Mouse (Mus musculus) heart, adult 2 months (tissue): ENCODE measurements at regions not wholly inside any gene's neighbourhood (a gene's known extent, or its start where the extent isn't known, plus 50 kb on each side); places are given as distances from the start of the nearest gene placed in this dataset.

Source experiments
- DNase-seq, 2 experiments: peaks; one replicate each; pipeline ENCODE4 v3.0.0; 2021
- H3K27ac ChIP-seq: fragments of 200-600 bp; 2 replicates; pipeline ENCODE4 v1.8.1; 2022
- H3K27me3 ChIP-seq: fragments of 200-500 bp; 2 replicates; pipeline ENCODE4 v1.6.1; 2012; ENCODE audit warnings: mild to moderate bottlenecking, low read length, inconsistent platforms, mixed read lengths; ENCODE audit not compliant: control insufficient read depth, insufficient read depth
- H3K36me3 ChIP-seq: fragments of 200-500 bp; 2 replicates; pipeline ENCODE4 v1.6.1; 2012; ENCODE audit warnings: low read length, inconsistent platforms; ENCODE audit not compliant: control insufficient read depth, insufficient read depth
- H3K4me1 ChIP-seq: fragments of 200-500 bp; 2 replicates; pipeline ENCODE4 v1.6.1; 2011; ENCODE audit warnings: low read length; ENCODE audit not compliant: control insufficient read depth, insufficient read depth
- H3K4me3 ChIP-seq: fragments of 200-600 bp; 2 replicates; pipeline ENCODE4 v1.8.1; 2022
- H3K79me2 ChIP-seq: fragments of 200-500 bp; replicated peaks from 2 replicates; pipeline ENCODE4 v1.6.1; 2012; ENCODE audit warnings: mild to moderate bottlenecking, inconsistent platforms, low read length, moderate library complexity, mixed read lengths; ENCODE audit not compliant: control insufficient read depth, insufficient read depth
- H3K9ac ChIP-seq: fragments of 200-500 bp; 2 replicates; pipeline ENCODE4 v1.6.1; 2012; ENCODE audit warnings: low read depth, mild to moderate bottlenecking, control low read depth, inconsistent platforms, low read length, mixed read lengths
- CTCF ChIP-seq: fragments of 200-600 bp; IDR thresholded peaks from 2 replicates; pipeline ENCODE4 v1.8.1; 2022; ENCODE audit warnings: antibody characterized with exemption, mild to moderate bottlenecking, moderate library complexity
- EP300 ChIP-seq: fragments of 200-500 bp; IDR thresholded peaks from 2 replicates; pipeline ENCODE4 v1.6.1; 2011; ENCODE audit warnings: low read depth, low read length, control low read depth; ENCODE audit not compliant: insufficient read depth
- POLR2A ChIP-seq: fragments of 200-500 bp; IDR thresholded peaks from 2 replicates; pipeline ENCODE4 v1.6.1; 2011; ENCODE audit warnings: mild to moderate bottlenecking, low read depth, low read length, control low read depth; ENCODE audit not compliant: insufficient read depth
- WGBS: fragments of 180-500 bp; shearing (Covaris S2); methylation state at CpG from one replicate; pipeline ENCODE4 v1.1.7; 2018; 5-methylcytosine and 5-hydroxymethylcytosine counted together
- intact Hi-C: fragments of 180-260 bp; cut with DNase I; formaldehyde crosslinking; loops from one replicate; pipeline ENCODE4 v1.15.1; 2025

- 46% methylated on average over 3 of the region's 3 CpGs for WGBS
- no peak overlapping the region for H3K9ac ChIP-seq
- TF ChIP-seq POLR2A (no peak), CTCF (no peak), EP300 (no peak)
Observed at GRCm38 (mm10) chr2:21956112-21956963, 271.0 kb upstream of the Myo3a start.

GRCm38 (mm10) chr2:21958365-21958764 lies 268.9 kb upstream of the Myo3a start:
- no peaks in the 10 kb centered on the region for H3K27me3 ChIP-seq
- no peak overlapping the region for H3K4me3 ChIP-seq
- no peaks in the 10 kb centered on the region for H3K79me2 ChIP-seq
- H3K27ac ChIP-seq, result no peak overlapping the region
- H3K36me3 ChIP-seq, result no peaks in the 10 kb centered on the region
- no peak for DNase-seq
- H3K4me1 ChIP-seq, result no peaks in the 10 kb centered on the region
- TF ChIP-seq EP300 (no peak), POLR2A (no peak), CTCF (peak; percentile 78)
- WGBS, result under 1% methylated on average over 3 of the region's 3 CpGs
- intact Hi-C loops, result loop anchor here (1.0 to 10.0 kb wide), 2 partner anchors 764 to 906 kb away; no protein-coding TSS in a partner anchor
- no peak overlapping the region; the same call in 1 of the 2 replicates for H3K9ac ChIP-seq

More at GRCm38 (mm10) chr2:21956112-21956963, 271.0 kb upstream of the Myo3a start:
- Histone ChIP-seq H3K4me1 (no peaks in the 10 kb centered on the region), H3K27me3 (no peaks in the 10 kb centered on the region), H3K4me3 (no peak overlapping the region), H3K36me3 (no peaks in the 10 kb centered on the region), H3K27ac (no peak overlapping the region), H3K79me2 (no peaks in the 10 kb centered on the region)
- DNase-seq, result no peak
- intact Hi-C loops, result loop anchor here (10.0 kb wide), 1 partner anchor 908 kb away; no protein-coding TSS in a partner anchor

GRCm38 (mm10) chr2:21958802-21959201 lies 268.5 kb upstream of the Myo3a start:
- H3K36me3 ChIP-seq, result no peaks in the 10 kb centered on the region
- 26% methylated on average over 3 of the region's 3 CpGs for WGBS
- TF ChIP-seq POLR2A, result no peak
- TF ChIP-seq EP300, result no peak
- TF ChIP-seq CTCF, result no peak
- H3K9ac ChIP-seq, result no peak overlapping the region; the same call in 1 of the 2 replicates
- no peak overlapping the region for H3K4me3 ChIP-seq
- no peaks in the 10 kb centered on the region for H3K4me1 ChIP-seq
- DNase-seq, result no peak
- intact Hi-C loops, result loop anchor here (1.0 to 10.0 kb wide), 2 partner anchors 763 to 906 kb away; no protein-coding TSS in a partner anchor
- no peaks in the 10 kb centered on the region for H3K27me3 ChIP-seq
- H3K27ac ChIP-seq, result no peak overlapping the region
- H3K79me2 ChIP-seq, result no peaks in the 10 kb centered on the region

GRCm38 (mm10) chr2:21963343-21964026 lies 263.8 kb upstream of the Myo3a start:
- TF ChIP-seq EP300 (no peak), POLR2A (no peak), CTCF (no peak)
- no peak for DNase-seq
- intact Hi-C loops, result no loop called here
- Histone ChIP-seq H3K4me1 (no peaks in the 10 kb centered on the region), H3K79me2 (no peaks in the 10 kb centered on the region), H3K36me3 (no peaks in the 10 kb centered on the region), H3K4me3 (no peak overlapping the region), H3K9ac (no peak overlapping the region), H3K27me3 (no peaks in the 10 kb centered on the region), H3K27ac (no peak overlapping the region)
- 5% methylated on average over 7 of the region's 7 CpGs for WGBS

GRCm38 (mm10) chr2:21964027-21964605 lies 263.2 kb upstream of the Myo3a start:
- H3K4me3 ChIP-seq, result no peak overlapping the region
- no peaks in the 10 kb centered on the region for H3K27me3 ChIP-seq
- intact Hi-C loops, result no loop called here
- DNase-seq, result no peak
- H3K36me3 ChIP-seq, result no peaks in the 10 kb centered on the region
- H3K4me1 ChIP-seq, result no peaks in the 10 kb centered on the region
- TF ChIP-seq POLR2A, result no peak
- no peak for TF ChIP-seq CTCF
- TF ChIP-seq EP300, result no peak
- H3K79me2 ChIP-seq, result no peaks in the 10 kb centered on the region
- H3K27ac ChIP-seq, result no peak overlapping the region
- WGBS, result 3% methylated on average over 10 of the region's 10 CpGs
- no peak overlapping the region for H3K9ac ChIP-seq

- no peak for DNase-seq
- H3K27me3 ChIP-seq, result no peaks in the 10 kb centered on the region
- intact Hi-C loops, result no loop called here
- no peak overlapping the region for H3K27ac ChIP-seq
- 68% methylated on average over 1 of the region's 1 CpGs for WGBS
- H3K36me3 ChIP-seq, result no peaks in the 10 kb centered on the region
- TF ChIP-seq POLR2A, result no peak
- no peak overlapping the region for H3K4me3 ChIP-seq
- no peaks in the 10 kb centered on the region for H3K4me1 ChIP-seq
- no peak overlapping the region for H3K9ac ChIP-seq
- no peaks in the 10 kb centered on the region for H3K79me2 ChIP-seq
Observed at GRCm38 (mm10) chr2:21970774-21971406, 256.4 kb upstream of the Myo3a start.
